ENCODE assay signal across 13 mouse cellular contexts in genomic region chr3:121159566-121159965, GRCm38 (mm10). TPM values are rescaled to one million over a fixed set of nuclear protein-coding genes. Genes with fewer than 3 reads are reported as not detected.
DNase-seq lines count a peak whose midpoint lies in the region; ATAC-seq and TF ChIP-seq lines count a peak whose summit lies in the region.
"Had no signal": no experiment of that assay in that cellular context is flagged by ENCODE, and none has a peak within 500 bp of the region (broad histone marks: within the 10 kb centered on the region; RNA-seq: fewer than 3 reads in every experiment).

No protein-coding gene starts in this region.

- WGBS in liver, postnatal 0 days (ENCODE audit: insufficient replicate concordance), result 60% methylated on average over 10 of the region's 10 CpGs
- 76% methylated on average over 10 of the region's 10 CpGs for WGBS in liver, embryonic 12.5 days (ENCODE audit: insufficient replicate concordance)
- 79% methylated on average over 10 of the region's 10 CpGs for WGBS in embryonic facial prominence, embryonic 10.5 days

- no peaks in the 10 kb centered on the region for H3K36me3 ChIP-seq in liver, postnatal 0 days (replicated peaks; ENCODE audit: insufficient read depth, low read length)
- no peaks in the 10 kb centered on the region for H3K36me3 ChIP-seq in liver, embryonic 12.5 days
- H3K36me3 ChIP-seq in embryonic facial prominence, embryonic 10.5 days (replicated peaks), result no peaks in the 10 kb centered on the region
- H3K36me3 ChIP-seq: embryonic facial prominence, embryonic 12.5 days had no signal

- H3K27ac ChIP-seq in liver, postnatal 0 days (ENCODE audit: low read depth), result no peak overlapping the region
- H3K27ac ChIP-seq in liver, embryonic 12.5 days, result no peak overlapping the region
- peak overlapping the region; percentile 35; the same call in 1 of the 2 replicates for H3K27ac ChIP-seq in embryonic facial prominence, embryonic 10.5 days (replicated peaks)
- H3K27ac ChIP-seq: embryonic facial prominence, embryonic 12.5 days had no signal

- H3K4me2 ChIP-seq in liver, postnatal 0 days (ENCODE audit: low read depth, low read length), result no peak overlapping the region
- H3K4me2 ChIP-seq in liver, embryonic 12.5 days, result no peak overlapping the region
- H3K4me2 ChIP-seq: embryonic facial prominence, embryonic 12.5 days had no signal

- H3K4me1 ChIP-seq in liver, postnatal 0 days (ENCODE audit: insufficient read depth), result no peaks in the 10 kb centered on the region
- H3K4me1 ChIP-seq in liver, embryonic 12.5 days, result peaks cover 10% of the 10 kb centered on the region
- H3K4me1 ChIP-seq in embryonic facial prominence, embryonic 10.5 days, result peaks cover 40% of the 10 kb centered on the region

- ATAC-seq in liver, postnatal 0 days, result peak; percentile 26
- ATAC-seq in liver, embryonic 12.5 days, result no peak
- peak; percentile 42 for ATAC-seq in megakaryocyte, adult 5-6 weeks (ENCODE audit: poor library complexity, severe bottlenecking)
- no peak for ATAC-seq in erythroblast, adult 5-6 weeks (replicated peaks; ENCODE audit: low FRiP score, poor library complexity, severe bottlenecking)

- H3K9me3 ChIP-seq in liver, postnatal 0 days (ENCODE audit: low read length), result no peaks in the 10 kb centered on the region
- H3K9me3 ChIP-seq in liver, embryonic 12.5 days (replicated peaks), result no peaks in the 10 kb centered on the region
- no peaks in the 10 kb centered on the region for H3K9me3 ChIP-seq in embryonic facial prominence, embryonic 10.5 days
- H3K9me3 ChIP-seq: embryonic facial prominence, embryonic 12.5 days had no signal

- no peak for TF ChIP-seq CTCF in liver, postnatal 0 days (IDR thresholded peaks at IDR 0.05; ENCODE audit: low read depth)

- no peak for DNase-seq in liver, postnatal 0 days
- DNase-seq in cerebellum, adult 11-12 months, result peak; percentile 53
- DNase-seq in embryonic facial prominence, embryonic 10.5 days (ENCODE audit: low spot score), result no peak
- no peak for DNase-seq in thymus, adult 18-20 months
- no peak for DNase-seq in neural tube, embryonic 10.5 days (ENCODE audit: extremely low spot score, low spot score)
- DNase-seq: kidney, adult 18-20 months; liver; lung, postnatal 36 days had no signal

- TF ChIP-seq EP300 in liver, postnatal 0 days (IDR thresholded peaks at IDR 0.05; ENCODE audit: low read depth), result no peak

- no peaks in the 10 kb centered on the region for H3K27me3 ChIP-seq in liver, postnatal 0 days (ENCODE audit: insufficient read depth, low read length)
- H3K27me3 ChIP-seq in liver, embryonic 12.5 days (replicated peaks), result no peaks in the 10 kb centered on the region
- no peaks in the 10 kb centered on the region for H3K27me3 ChIP-seq in embryonic facial prominence, embryonic 10.5 days (replicated peaks; ENCODE audit: low read depth, poor library complexity, severe bottlenecking)
- H3K27me3 ChIP-seq: CH12.LX; embryonic facial prominence, embryonic 12.5 days had no signal

- H3K9ac ChIP-seq in liver, postnatal 0 days (replicated peaks), result no peak overlapping the region
- H3K9ac ChIP-seq in liver, embryonic 12.5 days, result no peak overlapping the region
- H3K9ac ChIP-seq: embryonic facial prominence, embryonic 12.5 days had no signal

- H3K4me3 ChIP-seq in liver, postnatal 0 days (ENCODE audit: low read depth, low read length), result no peak overlapping the region
- H3K4me3 ChIP-seq in liver, embryonic 12.5 days, result no peak overlapping the region
- H3K4me3 ChIP-seq in embryonic facial prominence, embryonic 10.5 days, result no peak overlapping the region
- H3K4me3 ChIP-seq: embryonic facial prominence, embryonic 12.5 days had no signal

RNA-seq across cellular contexts. Expression of gene Rwdd3, which starts 11.9 kb away (rescaled TPM):
- polyA plus RNA-seq in liver, postnatal 0 days (2015; fragmentation: Nextera tagmentation; extraction: Ambion mirVana), result 5.9 and 8.2 TPM in 2 replicates
- polyA plus RNA-seq in liver, embryonic 12.5 days (2016; fragmentation: Nextera tagmentation; extraction: Ambion mirVana), result 1.8 and 2.4 TPM in 2 replicates
- 4.1 and 4.8 TPM in 2 replicates for polyA plus RNA-seq in embryonic facial prominence, embryonic 10.5 days (2016; fragmentation: Nextera tagmentation; extraction: Ambion mirVana)
- 0.20 and 1.6 TPM in 2 replicates for total RNA-seq in megakaryocyte, adult 5-6 weeks (2015)
- 0.77 TPM in 1 of 2 replicates, not detected in the other for total RNA-seq in megakaryocyte, adult 5-6 weeks (2017)
- total RNA-seq in erythroblast, adult 5-6 weeks (2015; ENCODE audit: low replicate concordance), result 2.7 and 6.5 TPM in 2 replicates
- total RNA-seq in erythroblast, adult 5-6 weeks (2017; ENCODE audit: low replicate concordance), result 1.3 TPM in 1 of 2 replicates, not detected in the other

Comparison
In these comparisons a context has a peak if more than half of its experiments do, and no peak if none do; other contexts are left out.
1. ATAC-seq: peak in liver, postnatal 0 days (single experiment) and megakaryocyte, adult 5-6 weeks (single experiment); none in liver, embryonic 12.5 days (single experiment) and erythroblast, adult 5-6 weeks (single experiment).